Mouse (Mus musculus) megakaryocyte, embryonic 14.5 days (primary cell): ENCODE results near the gene Dhrs3. TPM values are rescaled to one million over a fixed set of nuclear protein-coding genes. Genes with fewer than 3 reads are reported as not detected.

Experiments used
- H3K27me3 ChIP-seq: replicated peaks from 2 replicates; pipeline ENCODE3; 2012; ENCODE audit warnings: inconsistent platforms
- H3K36me3 ChIP-seq: replicated peaks from 2 replicates; pipeline ENCODE3; 2012; ENCODE audit warnings: low read length, inconsistent platforms, mixed read lengths
- H3K4me1 ChIP-seq: 2 replicates; pipeline ENCODE4 v1.6.1; 2012; ENCODE audit warnings: inconsistent platforms
- H3K4me3 ChIP-seq: replicated peaks from 2 replicates; pipeline ENCODE3; 2012; ENCODE audit warnings: moderate library complexity, mild to moderate bottlenecking, inconsistent platforms
- H3K9me3 ChIP-seq: 2 replicates; pipeline ENCODE4 v1.6.1; 2012; ENCODE audit warnings: inconsistent platforms
- FLI1 ChIP-seq: IDR thresholded peaks from 2 replicates; pipeline ENCODE4 v1.6.1; 2012; ENCODE audit warnings: low read length, inconsistent platforms, mixed read lengths
- GATA1 ChIP-seq: IDR thresholded peaks from 3 replicates; pipeline ENCODE4 v1.6.1; 2012; ENCODE audit warnings: mixed read lengths, low read length, inconsistent platforms, borderline replicate concordance
- polyA plus RNA-seq: library from polyadenylated mRNA; stranded (reverse); fragments of >175 nt; gene quantifications from 2 replicates; pipeline ENCODE4 v1.2.3, GENCODE M21; 2012; ENCODE audit warnings: low replicate concordance; ENCODE audit not compliant: insufficient read depth

Dhrs3 gene
- 44.7 and 211 TPM in 2 replicates for polyA plus RNA-seq

DNA sequence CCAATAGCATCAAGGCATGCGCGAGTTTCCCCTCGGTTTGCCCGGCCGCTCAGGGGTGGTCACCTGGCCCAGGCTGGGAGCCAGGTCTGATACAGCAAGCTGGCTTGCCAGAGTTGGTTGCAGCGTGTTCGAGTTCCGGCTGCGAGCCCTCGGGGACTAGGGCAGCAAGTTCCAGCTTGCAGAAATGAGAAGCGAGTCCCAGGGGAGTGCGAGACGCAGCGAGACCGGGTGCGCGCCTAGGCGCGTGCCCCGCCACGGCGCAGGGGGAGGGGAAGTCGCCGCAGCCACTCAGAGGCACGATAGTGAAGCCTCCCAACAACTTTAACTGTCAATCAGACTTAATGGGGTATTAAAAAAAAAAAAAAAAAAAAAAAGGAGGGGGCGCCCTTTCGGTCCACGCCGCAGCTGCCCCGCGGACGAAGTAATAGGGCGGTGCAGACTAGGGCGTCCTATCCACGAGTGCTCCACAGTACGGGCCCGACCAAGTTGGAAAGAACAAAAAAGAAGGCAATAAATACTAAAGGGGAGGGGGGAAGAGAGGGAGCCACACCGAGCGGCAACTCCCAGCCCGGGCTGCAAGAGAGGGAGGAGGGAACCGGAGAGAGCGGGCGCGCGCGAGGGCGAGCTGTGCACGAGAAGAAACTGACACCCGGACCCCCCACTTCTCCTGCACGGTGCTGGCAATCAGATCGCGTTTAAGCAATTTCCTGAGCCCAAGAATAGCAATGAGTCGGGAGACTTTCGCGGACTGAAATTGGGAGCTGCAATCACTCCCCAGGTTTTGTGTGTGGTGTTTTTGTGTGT lies at the start of gene Dhrs3:
Gene Dhrs3, plus strand, starts transcription at position 695 of the 804 bp plus-strand sequence.
- H3K4me3 ChIP-seq, result peak within 1 kb of the TSS; percentile 99
- no peaks in the 10 kb centered on the region for H3K27me3 ChIP-seq
- H3K4me1 ChIP-seq, result peaks cover 61% of the 10 kb centered on the region
- no peaks in the 10 kb centered on the region for H3K9me3 ChIP-seq
- H3K36me3 ChIP-seq, result peaks cover 44% of the 10 kb centered on the region
- TF ChIP-seq FLI1 (no peak), GATA1 (peak; percentile 66; the same call in 2 of the 3 replicates)

GRCm38 (mm10) chr4:144861756-144862505 lies 30.7 kb upstream of the Dhrs3 start:
- Histone ChIP-seq H3K9me3 (no peaks in the 10 kb centered on the region), H3K4me1 (no peaks in the 10 kb centered on the region), H3K4me3 (no peak overlapping the region), H3K36me3 (peaks cover 2% of the 10 kb centered on the region), H3K27me3 (no peaks in the 10 kb centered on the region)
- TF ChIP-seq GATA1 (no peak), FLI1 (no peak)

DNA sequence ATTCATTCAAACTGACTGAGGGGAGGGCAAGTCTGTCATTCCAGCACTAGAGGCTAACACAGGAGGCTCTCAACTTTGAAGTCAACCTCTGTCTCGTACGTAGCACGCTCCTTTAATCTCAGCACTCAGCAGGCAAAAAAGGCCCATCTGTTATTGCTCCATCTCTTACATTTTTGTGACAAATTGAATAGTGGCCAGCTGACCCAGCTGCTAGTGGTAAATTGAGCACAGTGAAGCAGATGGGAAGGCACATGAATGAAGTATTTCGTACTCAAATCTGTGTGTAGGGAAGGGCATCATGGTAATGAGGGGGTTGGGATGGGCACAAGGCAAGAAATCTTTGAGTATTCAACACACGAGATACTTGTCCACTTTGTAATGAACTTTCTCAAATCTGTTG lies 24.7 kb upstream of the Dhrs3 start:
- H3K36me3 ChIP-seq, result peaks cover 40% of the 10 kb centered on the region
- no peak for TF ChIP-seq FLI1
- TF ChIP-seq GATA1, result no peak
- H3K4me1 ChIP-seq, result peaks cover 4% of the 10 kb centered on the region
- H3K9me3 ChIP-seq, result peaks cover 6% of the 10 kb centered on the region; the same call in 1 of the 2 replicates
- H3K4me3 ChIP-seq, result no peak overlapping the region
- H3K27me3 ChIP-seq, result no peaks in the 10 kb centered on the region

DNA sequence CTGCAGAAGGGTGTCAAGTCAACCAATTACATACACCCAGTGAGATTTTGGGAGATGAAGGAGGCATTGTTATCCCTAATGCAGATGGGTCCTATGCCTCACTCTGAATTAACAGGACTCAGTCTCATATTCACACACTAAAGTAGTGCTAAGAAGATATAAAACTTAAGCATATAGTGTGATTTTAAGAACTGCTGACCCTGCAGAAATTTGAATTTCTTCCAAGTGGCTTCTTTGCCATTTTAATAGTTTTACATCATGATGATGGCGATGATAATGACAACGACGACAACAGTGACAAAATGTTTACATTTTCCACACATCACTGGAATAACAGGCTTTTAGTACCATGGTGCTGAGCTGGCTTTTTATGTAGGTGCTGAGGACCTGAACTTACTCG lies 24.0 kb upstream of the Dhrs3 start:
- Histone ChIP-seq H3K36me3 (peaks cover 41% of the 10 kb centered on the region), H3K4me1 (peaks cover 10% of the 10 kb centered on the region), H3K27me3 (no peaks in the 10 kb centered on the region)

DNA sequence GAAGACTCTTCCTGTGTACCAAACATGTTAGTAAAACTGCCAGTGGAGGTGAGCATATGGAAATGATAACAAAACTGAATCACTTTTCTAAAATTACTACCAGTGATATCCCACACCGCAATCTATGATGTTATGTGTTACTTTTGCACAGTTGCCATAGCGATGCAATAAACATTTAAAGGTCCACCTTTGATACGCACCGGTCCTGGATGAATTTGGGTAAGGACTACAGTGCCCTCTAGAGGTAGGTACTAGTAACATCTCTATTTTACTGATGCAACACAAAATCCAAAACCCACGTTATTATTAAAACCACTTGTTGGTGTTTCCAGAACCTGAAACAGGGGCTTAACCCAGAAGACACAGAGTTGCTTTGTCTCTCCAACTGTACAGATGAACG lies 19.7 kb upstream of the Dhrs3 start:
- no peak overlapping the region for H3K4me3 ChIP-seq
- H3K27me3 ChIP-seq, result no peaks in the 10 kb centered on the region
- no peak for TF ChIP-seq GATA1
- TF ChIP-seq FLI1, result no peak
- H3K9me3 ChIP-seq, result no peaks in the 10 kb centered on the region
- H3K36me3 ChIP-seq, result peaks cover 60% of the 10 kb centered on the region
- peaks cover 49% of the 10 kb centered on the region for H3K4me1 ChIP-seq

More for the DNA sequence above, 24.0 kb upstream of the Dhrs3 start:
- Histone ChIP-seq H3K9me3 (peaks cover 6% of the 10 kb centered on the region; the same call in 1 of the 2 replicates), H3K4me3 (no peak overlapping the region)
- TF ChIP-seq FLI1 (no peak), GATA1 (no peak)

DNA sequence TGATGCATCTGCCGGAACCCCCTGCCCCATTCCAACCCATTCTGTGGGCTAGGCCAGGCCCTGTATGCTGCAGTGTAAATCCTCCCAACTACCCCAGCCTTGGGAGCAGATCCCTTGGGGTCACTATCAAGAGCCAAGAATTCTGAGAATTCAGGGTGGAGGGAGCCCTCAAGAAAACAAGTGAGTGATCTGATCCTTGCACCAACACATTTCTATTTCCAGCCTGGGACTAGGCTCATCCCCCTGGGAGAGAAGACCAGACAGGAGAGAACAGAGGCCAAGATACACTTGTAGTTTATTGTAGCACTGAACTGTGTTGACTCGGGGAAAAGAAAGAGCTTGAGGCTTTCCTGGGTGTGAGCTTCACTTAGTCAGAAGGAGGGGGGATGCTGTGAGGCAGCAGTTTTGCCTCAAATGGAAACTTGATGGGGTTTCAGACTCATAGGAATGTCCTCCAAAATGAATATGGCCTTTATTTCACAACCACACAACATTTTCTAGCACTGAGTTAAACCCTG lies 17.0 kb upstream of the Dhrs3 start:
- H3K4me1 ChIP-seq, result peaks cover 73% of the 10 kb centered on the region
- peaks cover 64% of the 10 kb centered on the region for H3K36me3 ChIP-seq
- no peaks in the 10 kb centered on the region for H3K27me3 ChIP-seq
- no peak for TF ChIP-seq FLI1
- TF ChIP-seq GATA1, result no peak
- peak overlapping the region; percentile 60 for H3K4me3 ChIP-seq
- no peaks in the 10 kb centered on the region for H3K9me3 ChIP-seq

- Histone ChIP-seq H3K4me3 (no peak overlapping the region), H3K9me3 (no peaks in the 10 kb centered on the region; the same call in 1 of the 2 replicates), H3K27me3 (no peaks in the 10 kb centered on the region), H3K4me1 (peaks cover 78% of the 10 kb centered on the region), H3K36me3 (peaks cover 81% of the 10 kb centered on the region)
- TF ChIP-seq FLI1 (no peak), GATA1 (no peak)
Measured at GRCm38 (mm10) chr4:144879549-144879948, 13.1 kb upstream of the Dhrs3 start.

DNA sequence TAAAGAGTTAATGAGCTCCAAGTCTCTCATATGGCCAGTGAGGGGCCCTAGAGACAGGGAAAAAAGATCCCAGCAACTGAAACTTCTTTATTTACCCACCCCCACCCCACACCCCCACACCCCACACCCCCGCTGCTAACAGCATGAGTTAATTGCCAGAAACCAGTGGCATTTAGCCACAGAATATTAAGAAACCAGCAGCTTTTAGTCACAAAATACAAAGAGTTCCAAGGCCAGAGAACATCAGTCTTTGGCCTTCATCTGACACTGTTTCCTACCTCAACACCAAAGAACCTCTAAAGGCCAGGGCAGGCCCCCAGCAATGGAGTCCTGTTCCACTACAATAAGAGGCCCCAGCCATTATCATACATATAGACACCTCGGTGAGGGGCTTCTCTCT lies 11.3 kb upstream of the Dhrs3 start:
- TF ChIP-seq FLI1 (no peak), GATA1 (no peak)
- Histone ChIP-seq H3K36me3 (peaks cover 87% of the 10 kb centered on the region), H3K4me1 (peaks cover 75% of the 10 kb centered on the region)

DNA sequence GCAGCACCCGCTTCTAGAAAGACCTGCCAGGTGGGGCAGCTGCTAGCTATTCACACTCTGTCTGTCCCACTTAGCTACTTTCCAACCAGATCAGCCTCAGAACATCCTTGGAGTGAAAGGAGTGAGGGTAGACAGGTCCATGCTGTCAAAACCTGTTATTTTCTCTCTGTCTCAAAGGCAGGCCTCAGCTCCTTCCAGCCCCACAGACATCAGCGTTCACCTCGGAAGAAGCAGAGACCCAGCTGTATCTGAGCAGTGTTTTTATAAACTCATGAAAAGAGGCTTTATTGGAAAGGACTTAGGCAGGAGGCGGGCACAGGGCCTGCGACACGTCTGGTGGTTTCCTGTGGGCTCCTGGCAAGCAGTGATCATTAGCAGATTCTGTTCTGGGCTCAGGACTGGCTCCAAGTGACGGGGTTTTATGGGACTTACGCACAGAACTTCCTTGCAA lies 9.7 kb upstream of the Dhrs3 start:
- no peak overlapping the region for H3K4me3 ChIP-seq
- no peaks in the 10 kb centered on the region; the same call in 1 of the 2 replicates for H3K9me3 ChIP-seq
- peaks cover 79% of the 10 kb centered on the region for H3K4me1 ChIP-seq
- no peaks in the 10 kb centered on the region for H3K27me3 ChIP-seq
- no peak for TF ChIP-seq FLI1
- TF ChIP-seq GATA1, result no peak
- peaks cover 86% of the 10 kb centered on the region for H3K36me3 ChIP-seq

More for the DNA sequence above, 11.3 kb upstream of the Dhrs3 start:
- Histone ChIP-seq H3K27me3 (no peaks in the 10 kb centered on the region), H3K9me3 (no peaks in the 10 kb centered on the region; the same call in 1 of the 2 replicates), H3K4me3 (no peak overlapping the region)

- no peaks in the 10 kb centered on the region for H3K27me3 ChIP-seq
- peaks cover 90% of the 10 kb centered on the region for H3K4me1 ChIP-seq
- no peaks in the 10 kb centered on the region; the same call in 1 of the 2 replicates for H3K9me3 ChIP-seq
- H3K36me3 ChIP-seq, result peaks cover 67% of the 10 kb centered on the region
- H3K4me3 ChIP-seq, result no peak overlapping the region
- TF ChIP-seq GATA1 (no peak), FLI1 (no peak)
Measured at GRCm38 (mm10) chr4:144886460-144886859, 6.2 kb upstream of the Dhrs3 start.
